Mouse (Mus musculus) adrenal gland, adult 8-10 months (tissue): Measurements from ENCODE around the gene Anxa2. TPM values are rescaled to one million over a fixed set of nuclear protein-coding genes. Genes with fewer than 3 reads are reported as not detected.

Experiments used
- DNase-seq: peaks from one replicate; pipeline ENCODE4 v3.0.0; 2022
- total RNA-seq, 4 experiments: library from RNA; stranded (reverse); gene quantifications; 2 replicates each; pipeline ENCODE4 v1.2.4; 2022

The Anxa2 gene
- 100 to 1,000 TPM; 281 to 586 (median 466) TPM for total RNA-seq

DNA sequence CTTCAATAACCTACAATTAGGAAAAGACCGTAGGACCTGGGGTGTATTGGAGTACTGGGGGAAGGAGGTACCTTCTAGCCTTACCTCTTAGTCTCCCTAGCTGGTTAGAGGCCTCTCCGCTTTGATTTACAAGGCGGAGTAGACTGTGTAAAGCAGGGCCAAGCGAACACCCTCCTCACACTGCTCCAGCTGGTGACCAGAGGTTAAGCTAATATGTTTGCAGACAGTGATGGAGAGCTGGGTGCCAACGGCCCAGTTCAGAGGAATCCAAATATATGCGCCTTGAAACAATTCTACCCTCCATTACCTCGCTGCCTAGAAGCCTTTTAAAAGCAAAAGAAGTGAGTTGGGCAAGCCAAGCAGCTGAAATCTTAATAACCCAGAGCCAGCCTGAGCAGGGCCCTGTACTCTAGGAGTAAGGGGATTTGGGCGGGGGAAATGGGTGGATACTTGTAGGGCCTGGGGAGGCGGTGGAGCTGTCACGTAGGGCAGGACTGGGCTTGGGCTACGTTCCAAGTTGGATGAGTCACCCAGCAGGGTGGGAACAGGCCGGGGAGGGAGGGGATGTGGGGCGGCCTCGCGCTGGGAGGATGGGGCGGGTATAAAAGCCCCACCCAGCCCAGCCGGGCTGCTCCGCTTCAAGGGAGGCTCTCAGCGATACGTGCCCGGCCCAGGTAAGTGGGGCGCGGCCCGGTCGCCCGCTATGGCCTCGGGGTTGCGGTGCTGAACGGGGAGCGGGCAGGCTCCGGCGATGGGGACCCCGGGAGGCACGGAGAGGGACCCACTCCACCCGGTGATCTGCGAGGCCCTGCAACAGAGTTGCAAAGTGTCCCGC is at the start of gene Anxa2:
Gene Anxa2 (plus strand): TSS at position 555 of the 835 bp plus-strand sequence.
- peak; percentile 92 for DNase-seq

DNA sequence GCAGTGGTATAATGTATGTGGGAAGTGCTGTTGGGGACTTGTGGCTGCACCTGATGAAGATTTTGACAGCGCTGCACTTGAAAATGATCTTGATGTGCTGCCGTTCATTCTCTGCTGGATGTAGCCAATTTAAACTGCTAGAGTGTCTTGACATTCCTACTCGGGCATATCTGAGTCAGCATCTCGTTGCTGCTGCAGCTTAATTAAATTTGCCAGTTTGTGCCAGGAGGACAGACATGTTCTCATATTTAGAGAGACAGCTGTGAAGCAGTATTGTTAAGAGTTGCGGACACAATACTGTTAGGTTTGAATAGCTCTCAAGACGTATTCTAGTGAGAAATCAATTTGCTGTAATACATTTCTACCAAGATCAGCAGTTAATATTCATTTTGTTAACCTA is 48.7 kb upstream of the Anxa2 start:
- DNase-seq = no peak

DNA sequence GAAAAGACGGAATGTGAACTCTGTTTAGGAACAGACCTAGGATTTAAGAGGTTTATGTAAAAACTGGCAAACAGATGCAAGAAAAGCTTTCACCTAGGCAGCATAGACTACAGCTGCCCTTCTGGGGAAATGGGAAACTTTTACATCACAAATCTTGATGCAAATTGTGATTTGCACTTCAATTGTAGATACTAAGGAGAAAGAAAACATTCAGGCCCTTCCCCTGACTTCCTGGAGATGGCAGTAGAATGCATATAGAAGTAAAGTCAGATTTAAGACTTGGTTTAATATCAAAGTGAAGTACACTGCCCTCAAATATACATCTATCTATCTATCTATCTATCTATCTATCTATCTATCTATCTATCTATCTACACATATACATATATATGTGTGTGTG is 33.9 kb upstream of the Anxa2 start:
- DNase-seq = no peak

DNA sequence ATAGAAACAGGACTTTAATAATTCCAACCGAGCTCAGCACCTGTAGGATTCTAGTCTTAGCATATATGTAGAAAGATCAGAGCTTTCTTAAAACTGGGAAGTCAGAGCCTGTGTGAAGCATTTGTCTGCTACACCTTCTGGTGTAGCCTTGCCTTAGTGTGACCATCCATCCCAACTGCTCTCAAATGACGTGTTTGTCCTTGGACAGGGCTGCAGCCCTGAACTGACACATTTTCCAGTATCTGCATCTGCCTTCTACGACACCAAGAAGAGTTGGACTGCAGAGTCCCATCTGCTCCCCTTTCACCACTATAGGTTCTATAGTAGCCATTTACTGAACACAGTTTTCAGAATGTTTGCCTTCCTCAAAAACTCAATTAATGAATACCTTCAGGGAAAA is 22.9 kb upstream of the Anxa2 start:
- no peak for DNase-seq

DNA sequence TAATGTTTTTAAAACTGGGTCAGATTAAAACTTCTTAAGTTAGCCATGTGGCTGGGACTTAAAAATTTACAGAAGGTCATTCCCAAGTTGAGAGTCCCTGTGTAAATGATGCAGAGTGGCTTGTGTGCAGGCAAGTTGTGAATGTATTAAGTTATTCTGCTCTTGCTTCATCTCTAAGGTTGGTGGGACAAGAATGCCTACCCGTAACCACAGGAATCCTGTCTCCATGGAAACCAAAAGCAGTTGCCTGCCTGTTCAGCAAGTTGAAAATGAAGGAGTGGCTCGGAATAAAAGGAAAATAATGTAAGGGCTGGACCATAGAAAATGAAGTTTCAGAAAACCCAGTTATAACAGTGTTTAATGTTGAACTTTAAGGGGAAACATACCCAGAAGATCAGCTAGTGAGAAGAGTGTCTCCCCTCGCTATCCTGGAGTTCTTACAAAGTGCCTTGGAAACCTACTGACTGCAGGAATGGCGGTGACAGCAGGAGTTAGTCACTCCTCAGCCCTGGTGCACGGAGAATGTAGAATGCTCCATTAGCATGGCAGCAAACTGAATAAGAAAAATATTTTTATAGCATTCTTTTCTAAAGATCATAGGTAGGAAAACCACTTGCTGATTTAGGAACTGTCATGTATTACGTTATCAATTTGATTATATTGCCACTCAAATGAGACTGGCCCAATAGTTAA is 21.4 kb upstream of the Anxa2 start:
- DNase-seq = no peak

DNA sequence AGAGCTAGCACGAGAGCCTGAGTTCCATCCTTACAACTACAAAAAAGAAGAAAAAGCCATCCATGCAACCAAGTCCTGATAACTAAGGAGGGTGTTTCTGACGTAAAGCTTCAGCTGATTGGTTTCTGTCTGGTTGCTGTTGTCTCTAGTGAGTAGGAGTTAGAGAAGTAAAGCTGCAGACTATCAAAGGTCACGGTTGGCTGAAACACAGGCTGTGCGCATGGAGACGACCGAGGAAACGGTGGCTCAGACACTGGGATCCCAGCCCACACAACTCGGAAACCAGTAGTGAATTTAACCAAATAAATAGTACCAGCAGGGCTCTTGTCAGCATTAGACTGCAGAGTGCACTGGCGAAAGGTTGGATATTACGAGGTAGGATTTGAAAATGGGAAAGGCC is 18.2 kb upstream of the Anxa2 start:
- no peak for DNase-seq

DNA sequence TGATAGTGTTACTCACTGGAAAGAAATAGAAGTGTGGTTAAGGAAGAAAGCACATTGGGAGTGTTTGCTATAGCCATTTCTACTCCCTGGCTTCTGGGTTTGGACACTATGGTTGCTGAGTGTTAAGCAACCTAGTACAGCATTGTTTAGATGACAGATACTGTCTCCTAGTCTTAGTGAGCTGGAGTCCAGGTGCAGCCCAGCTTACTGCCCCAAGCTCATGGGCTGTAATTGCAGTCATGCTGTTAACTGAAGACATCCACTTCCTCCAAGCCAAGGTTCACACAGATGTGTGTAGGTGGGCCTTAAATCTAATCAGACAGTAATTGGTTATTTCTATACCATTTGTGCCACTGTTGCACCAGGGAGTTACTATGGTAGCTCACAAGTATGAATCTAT is 17.8 kb upstream of the Anxa2 start:
- no peak for DNase-seq

DNA sequence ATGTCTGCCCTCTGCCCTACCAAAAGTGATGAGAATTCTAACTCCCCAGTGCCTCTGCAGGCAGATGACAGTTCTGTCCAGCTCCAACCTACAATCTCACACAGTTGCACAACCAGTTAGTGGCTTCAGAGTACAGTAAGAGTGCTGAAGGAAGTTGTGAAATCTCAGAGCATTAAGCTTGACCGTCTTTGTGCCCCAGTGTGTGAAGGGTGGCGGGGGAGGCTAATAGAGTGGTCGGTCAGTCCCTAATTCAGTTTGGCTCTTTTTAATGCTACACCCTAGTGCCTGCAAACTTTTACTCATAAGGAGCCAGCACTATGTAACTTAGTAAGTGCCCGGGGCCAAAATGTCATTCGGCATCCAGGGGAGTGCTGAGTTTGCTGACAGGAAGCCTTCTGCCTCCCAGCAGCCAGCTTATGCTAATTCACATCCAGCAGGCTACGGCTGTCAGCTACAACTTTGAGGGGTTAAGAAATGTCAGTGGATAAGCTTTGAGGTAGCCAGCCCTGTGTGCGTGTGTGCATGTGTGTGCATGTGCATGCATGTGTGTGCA is 13.5 kb upstream of the Anxa2 start:
- DNase-seq = no peak

DNA sequence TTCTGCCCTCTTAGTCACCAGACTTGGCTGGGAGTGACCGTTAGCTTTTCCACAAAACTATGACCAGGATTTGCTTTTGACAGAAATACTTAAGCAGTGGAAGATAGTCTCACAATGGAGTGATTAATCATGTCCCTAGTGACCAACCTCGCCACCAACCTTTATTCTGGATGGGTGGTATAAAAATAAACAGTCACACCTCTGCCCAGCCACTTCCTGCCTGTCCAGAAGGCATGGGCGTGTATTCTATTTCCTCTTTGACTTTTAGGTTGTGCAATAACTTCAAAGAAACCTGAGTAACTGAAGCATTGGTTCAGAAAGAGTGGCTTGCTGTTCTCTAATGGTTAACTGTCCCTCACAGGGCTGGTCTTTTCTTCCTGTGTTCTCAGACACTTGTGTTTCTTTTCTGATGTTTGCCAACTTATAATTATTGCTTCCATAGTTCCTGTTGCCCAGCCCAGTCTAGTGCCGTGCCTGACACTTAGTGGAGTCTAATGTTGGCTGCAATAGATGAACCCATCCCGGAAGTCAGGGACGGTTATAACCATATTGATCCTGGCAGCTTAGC is 10.9 kb upstream of the Anxa2 start:
- DNase-seq = no peak

DNA sequence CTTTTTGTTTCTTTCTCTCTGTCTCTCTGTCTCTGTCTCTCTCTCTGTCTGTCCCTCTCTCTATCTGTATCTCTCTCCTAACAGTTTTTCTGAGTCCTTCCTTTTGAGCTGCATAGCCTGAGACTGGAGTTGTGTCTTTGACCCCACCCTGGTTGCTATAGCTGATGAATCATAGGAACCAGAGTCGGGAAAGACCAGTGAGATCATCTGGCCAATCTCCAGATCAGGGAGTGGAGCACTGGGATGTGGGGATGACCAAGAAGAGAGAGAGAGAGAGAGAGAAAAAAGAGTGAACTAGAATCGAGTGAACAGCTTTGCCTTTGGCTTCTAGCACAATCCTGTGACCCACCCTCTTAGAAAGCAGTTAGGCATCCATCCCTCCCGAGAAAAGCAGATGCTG is 10.2 kb upstream of the Anxa2 start:
- peak; percentile 69 for DNase-seq

DNA sequence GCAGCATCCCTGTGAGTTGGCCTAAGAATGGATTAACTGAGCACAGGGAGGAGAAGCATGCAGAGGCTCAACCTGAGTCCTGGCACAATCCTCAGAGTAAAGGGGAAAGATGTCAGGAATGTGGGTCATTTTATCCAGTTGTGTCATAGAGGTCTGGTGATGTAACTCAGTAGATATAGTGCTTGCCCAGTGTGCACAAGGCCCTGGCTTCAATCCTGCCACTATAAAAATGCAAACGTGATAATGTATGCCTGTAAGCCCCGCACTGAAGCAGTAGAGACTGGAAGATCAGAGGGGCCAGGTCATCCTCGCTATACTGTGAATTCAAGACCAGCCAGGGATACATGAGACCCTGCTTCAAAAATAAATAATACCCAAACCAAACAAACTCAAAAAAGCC is 4.6 kb upstream of the Anxa2 start:
- DNase-seq = no peak

DNA sequence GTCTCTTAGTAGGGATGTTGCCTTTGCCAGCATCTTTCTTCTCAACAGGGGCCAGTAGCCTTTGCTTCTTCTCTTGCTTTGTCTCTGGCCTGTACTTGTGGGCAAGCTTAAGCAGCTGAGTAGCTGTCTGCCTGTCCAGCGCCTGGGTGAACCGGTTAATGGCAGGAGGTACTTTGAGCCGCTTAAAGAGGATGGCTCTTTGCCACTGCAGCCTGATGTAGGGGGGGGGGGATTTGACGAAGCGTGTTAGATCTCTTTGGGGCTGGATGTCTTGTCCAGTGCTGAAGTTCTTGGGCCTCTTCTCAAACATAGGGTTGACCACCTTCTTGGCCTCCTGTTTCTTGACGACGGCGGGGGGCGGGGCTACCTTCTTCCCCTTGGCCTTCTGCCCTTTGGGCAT is 2.8 kb upstream of the Anxa2 start:
- DNase-seq = no peak

DNA sequence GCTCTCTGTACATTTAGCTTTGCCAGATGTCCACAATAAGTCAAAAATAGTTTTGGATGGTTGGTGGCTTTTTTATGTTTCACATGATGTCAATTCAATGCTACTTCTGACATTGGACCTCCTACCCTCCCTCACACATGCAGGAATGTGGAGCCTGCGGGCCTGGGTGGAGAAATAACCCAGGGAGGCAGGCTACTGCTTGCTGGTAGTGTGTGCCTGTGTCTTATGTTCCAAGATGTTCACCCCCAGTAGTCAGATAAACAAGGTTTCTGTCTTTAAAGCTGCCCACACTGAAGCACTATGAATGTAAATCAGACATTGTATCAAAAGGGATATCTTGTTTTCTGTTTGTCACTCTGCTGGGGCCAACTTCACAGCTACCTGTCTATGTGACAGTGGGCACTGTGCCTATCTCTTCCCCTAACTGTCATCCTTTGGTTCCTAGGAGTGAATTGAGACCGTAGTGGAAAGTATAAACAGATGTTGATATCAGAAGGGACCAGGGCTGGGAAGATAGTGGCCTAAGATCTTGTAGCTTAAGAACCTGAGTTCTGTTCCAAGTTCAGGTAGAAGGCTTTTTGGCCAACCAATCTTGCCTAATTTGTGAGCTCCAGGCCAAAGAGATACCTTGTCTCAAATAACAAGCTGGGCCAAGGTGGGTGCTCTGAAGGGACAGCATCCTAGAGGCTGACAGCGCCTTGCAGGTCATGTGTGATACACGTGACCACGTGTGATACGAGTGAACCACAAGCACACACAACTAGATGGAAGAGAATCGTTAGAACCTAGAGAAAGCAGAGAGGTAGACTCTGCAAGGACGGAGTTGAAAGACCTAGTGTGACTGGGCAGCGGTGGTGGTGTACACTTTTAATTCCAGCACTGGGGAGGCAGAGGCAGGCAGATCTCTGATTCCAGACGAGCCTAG is 1.3 kb upstream of the Anxa2 start:
- no peak for DNase-seq

DNA sequence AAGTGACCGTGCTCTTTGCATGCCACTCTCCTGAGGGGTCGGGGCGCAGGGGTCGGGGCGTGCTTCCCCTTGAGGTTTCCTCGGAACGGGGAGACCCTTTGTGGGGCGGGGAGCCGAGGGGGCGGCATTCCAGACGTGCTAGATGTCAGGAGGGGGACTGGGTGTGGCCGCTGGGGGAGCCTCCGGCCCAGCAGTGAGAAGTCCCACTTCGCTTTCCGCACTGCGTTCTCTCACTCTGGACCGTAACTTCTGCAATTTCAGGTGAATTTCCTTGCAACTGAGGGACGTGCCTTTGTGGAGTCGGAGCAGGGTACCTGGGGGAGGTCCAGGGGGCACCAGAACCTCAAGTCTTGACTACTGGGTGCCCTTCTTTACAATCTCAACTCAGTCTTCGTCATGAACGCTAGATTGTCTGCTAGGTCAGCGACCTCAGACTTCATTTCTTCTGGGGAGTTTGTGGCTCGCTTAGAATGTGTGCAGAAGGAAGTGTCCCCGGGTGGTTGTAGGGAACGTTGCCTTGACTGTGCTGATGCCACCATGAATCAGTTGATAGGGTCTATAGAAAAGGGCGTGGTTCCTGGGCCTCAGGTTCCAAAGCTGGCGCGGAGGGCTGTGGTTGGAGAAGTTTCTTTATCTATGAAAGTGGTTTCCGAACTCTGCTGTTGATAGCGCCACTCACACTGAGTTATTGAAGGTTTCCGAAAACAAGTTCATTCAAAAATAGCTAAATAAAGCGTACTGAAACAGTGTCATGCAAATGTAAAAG is 664 bp downstream of the Anxa2 start:
- no peak for DNase-seq

DNA sequence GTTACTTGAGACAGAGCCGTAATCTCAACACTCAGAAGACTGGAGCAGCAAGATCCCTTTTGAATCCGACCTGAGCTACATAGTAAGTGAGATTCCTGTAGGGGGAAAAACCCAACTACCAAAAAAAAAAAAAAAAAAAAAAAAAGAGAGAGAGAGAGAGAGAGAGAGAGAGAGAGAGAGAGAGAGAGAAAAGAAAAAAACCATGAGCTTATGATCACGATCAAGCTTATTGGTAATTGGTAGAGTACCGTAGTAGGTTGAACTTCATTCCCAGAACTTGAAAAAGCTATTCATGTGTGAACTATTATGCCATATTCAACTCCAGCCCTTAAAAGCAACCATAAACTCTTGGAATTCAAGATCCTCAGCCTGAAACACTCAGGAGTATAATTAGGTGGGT is 1.3 kb downstream of the Anxa2 start:
- no peak for DNase-seq

DNA sequence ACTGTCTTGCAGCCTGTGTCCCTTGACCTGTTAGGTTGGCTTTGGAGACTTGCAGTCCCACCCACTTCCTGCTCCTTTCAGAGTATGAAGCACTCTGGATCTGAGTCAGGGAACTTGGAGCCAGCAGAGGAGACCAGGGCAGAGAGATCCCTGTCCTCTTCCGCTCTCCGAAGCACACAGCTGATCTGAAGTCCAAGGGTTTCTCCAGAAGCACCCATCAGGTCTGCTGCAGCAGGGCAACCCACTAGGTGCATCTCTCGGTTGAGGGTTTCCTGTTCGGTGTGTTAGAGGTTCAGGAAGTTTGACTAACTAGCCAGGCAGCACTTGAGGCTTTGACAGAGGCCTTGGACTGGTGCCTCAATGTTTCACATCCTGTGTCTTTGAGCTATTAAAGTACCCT is 2.0 kb downstream of the Anxa2 start:
- DNase-seq = no peak

DNA sequence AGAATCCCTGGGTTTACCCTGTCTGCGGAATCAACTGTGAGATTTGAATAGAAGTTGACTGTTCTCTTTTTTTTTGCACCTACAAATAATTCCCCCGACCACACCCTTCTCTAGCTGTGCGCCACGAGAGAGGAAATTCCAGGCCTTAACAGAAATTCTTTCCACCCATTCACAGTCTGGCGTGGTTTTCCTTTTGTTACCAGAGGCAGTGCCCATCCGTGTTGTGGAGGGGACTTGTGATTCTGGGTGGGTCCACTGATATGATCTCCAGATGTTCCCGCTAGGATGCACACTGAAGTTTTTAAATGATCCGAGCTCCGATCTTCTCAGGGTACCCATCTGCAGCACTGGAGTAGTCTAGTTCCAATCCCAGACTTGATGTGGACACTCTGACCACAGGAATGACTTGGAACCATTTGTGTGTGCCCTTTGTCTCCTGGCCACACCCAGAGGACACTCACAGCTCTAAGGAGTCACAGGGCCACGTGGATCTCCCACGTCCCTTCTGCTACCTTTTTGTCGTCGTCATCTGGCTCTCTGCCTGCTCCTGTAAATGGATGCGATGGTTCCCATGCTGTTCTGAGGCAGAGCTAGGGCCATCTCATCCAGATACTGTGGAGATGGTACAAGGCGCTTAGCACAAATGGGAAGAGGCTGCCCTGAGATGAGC is 3.1 kb downstream of the Anxa2 start:
- no peak for DNase-seq

DNA sequence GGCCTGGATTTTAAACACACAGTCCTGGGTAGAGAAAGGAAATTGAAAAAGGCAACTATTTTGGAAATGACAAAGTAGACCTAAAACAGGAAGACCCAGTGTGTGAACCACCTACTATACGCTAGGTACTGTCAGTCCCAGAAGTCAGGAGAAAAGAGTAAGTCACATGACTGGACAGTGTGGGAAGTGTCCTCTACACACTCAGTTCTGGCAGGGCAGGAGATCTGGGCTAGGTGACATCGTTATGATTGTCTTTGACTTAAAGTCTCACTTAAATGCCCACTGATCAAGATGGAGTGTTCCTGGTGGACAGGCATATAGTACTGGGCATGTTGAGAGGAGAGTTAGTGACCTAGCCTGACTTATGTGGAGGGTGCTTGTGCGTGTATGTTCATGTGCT is 3.7 kb downstream of the Anxa2 start:
- no peak for DNase-seq

DNA sequence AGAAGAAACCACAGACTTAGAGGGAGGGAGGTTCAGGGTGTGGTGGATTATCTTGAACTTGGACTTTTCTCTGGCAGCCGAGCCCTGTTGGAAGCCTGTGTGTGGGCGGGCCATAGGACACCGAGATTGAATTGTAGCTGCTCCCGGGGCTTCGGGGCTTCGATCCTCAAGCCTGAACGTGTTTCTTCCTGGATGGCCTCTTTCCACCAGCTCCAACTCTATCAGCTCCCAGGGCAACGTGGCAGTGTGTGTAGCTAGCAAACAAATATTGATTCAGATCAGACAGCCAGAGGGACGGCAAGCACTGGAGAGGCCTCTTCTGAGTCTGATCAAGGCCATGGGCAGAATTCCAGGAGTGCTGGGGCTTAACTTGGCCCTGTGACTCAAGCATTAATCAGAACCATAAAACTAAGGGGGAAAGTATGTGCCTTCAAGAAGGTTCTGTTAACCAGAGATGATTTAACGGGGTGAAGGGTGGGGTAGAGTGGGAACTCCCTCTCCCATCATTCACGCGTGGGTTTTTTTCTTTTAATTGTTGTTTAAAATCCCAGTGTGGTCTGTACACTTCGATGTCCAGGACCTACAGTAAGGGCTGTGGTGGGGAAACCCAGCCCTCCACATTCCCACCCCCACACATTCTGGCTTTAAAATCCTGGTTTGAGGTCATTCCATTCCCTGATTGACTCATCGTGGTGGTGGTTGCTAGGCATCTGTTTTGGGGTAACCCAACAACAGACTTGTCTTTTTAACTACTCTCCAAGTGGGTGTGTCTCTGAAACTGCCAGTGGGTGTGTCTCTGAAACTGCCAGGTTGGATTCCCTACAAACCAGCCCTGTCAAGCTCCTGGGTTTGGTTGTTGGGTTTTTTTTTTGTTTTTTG is 4.6 kb downstream of the Anxa2 start:
- peak; percentile 92 for DNase-seq

DNA sequence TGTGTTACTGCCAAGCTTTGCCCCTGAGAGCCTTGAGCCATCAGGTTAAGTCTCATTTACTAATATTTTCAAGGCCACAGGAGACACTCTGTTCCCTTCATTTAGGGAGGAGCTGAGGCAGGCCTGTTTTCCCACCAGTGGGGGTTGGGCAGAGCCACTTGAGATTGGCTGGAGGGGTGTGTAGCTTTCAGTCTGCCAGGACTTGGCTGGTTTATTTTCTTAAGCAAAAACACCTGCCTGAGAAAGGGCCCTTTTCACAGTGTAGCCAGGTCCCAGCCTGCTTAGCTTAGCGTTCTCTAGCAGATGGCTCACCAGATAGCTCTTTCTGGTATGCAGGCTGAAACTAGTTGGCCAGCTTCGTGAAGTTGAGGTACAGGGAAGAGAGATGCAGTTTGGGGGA is 5.6 kb downstream of the Anxa2 start:
- peak; percentile 72 for DNase-seq
